Mouse (Mus musculus): ENCODE measurements around the gene Snupn. TPM values are rescaled to one million over a fixed set of nuclear protein-coding genes. Genes with fewer than 3 reads are reported as not detected.

Gene Snupn
- polyA plus RNA-seq, 1 experiment from 2014 or later: 24.6 TPM

DNA sequence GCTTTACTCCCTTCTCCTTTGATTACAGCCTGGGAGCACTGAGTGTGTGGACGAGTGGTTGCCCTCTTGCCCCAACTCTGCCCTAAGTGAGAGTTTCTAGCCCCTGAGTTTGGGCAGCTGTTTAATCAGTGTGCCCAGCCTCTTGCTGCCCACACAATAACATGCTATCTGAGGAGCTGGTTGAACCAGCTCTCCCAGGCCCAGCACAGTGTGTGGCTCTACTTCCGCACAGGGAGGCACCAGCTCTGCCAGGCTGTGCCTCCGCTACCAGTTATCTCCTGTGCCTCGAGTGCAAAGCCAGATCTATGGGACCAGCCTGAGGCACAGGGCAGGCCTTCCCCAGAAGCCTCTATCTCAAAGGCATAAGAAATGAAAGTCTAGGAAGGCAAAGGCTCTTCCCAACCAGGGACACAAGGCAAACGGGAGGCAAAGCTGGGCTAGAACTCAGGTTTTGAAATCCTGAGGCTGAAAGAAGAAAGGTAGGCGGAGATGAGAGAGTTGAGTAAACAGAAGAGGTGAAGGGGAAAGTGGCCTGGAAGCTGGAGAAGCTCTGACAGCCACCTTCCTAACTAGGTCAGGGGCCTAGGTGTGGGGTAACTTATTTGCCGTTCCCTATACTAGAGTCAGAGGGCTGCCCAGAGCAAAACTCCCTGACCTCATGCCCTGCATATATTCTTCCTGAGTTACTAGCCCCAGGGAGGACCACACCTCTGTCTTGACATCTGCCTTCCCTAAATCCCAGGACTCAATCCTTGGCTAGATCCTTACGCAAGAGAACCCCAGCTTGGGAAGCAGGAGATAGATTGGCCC lies 26.6 kb upstream of the Snupn start:
- WGBS: 36% methylated on average over 8 of the region's 8 CpGs
- peak overlapping the region; percentile 36 for H3K9ac ChIP-seq
- no peaks in the 10 kb centered on the region for H3K27me3 ChIP-seq
- H3K36me3 ChIP-seq: peaks cover 22% of the 10 kb centered on the region
- H3K4me3 ChIP-seq: peak overlapping the region; percentile 36
- H3K4me2 ChIP-seq: peak overlapping the region; percentile 76
- peak overlapping the region; percentile 76 for H3K27ac ChIP-seq
- ATAC-seq (ENCODE audit: borderline replicate concordance, extremely low read depth, low FRiP score, low TSS enrichment): no peak
- peaks cover 50% of the 10 kb centered on the region for H3K4me1 ChIP-seq
- no peaks in the 10 kb centered on the region for H3K9me3 ChIP-seq

DNA sequence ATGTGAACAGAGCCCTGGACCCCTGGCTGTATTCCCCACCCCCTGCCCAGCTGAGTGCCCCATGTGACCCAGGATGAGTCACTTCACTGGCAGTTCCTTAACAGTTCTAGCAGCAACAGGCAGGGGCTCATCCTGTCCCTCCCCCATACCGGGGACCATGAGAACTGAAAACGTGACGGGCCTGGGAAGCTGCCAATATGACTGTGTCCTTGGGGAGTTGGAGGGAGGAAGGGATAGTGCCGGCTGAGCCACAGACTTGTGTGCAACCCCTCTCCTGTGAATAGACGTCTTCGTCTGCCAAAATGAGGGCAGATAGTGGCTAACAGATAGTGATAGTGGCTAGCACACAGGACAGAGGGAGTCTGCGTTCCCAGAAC lies 26.0 kb upstream of the Snupn start:
- 6% methylated on average over 7 of the region's 7 CpGs for WGBS
- Histone ChIP-seq H3K9me3 (no peaks in the 10 kb centered on the region), H3K4me2 (peak overlapping the region; percentile 76), H3K36me3 (peaks cover 19% of the 10 kb centered on the region), H3K9ac (peak overlapping the region; percentile 36), H3K4me1 (peaks cover 50% of the 10 kb centered on the region), H3K27me3 (no peaks in the 10 kb centered on the region), H3K4me3 (peak overlapping the region; percentile 36), H3K27ac (peak overlapping the region; percentile 76)
- peak; percentile 69 for ATAC-seq (ENCODE audit: borderline replicate concordance, extremely low read depth, low FRiP score, low TSS enrichment)

DNA sequence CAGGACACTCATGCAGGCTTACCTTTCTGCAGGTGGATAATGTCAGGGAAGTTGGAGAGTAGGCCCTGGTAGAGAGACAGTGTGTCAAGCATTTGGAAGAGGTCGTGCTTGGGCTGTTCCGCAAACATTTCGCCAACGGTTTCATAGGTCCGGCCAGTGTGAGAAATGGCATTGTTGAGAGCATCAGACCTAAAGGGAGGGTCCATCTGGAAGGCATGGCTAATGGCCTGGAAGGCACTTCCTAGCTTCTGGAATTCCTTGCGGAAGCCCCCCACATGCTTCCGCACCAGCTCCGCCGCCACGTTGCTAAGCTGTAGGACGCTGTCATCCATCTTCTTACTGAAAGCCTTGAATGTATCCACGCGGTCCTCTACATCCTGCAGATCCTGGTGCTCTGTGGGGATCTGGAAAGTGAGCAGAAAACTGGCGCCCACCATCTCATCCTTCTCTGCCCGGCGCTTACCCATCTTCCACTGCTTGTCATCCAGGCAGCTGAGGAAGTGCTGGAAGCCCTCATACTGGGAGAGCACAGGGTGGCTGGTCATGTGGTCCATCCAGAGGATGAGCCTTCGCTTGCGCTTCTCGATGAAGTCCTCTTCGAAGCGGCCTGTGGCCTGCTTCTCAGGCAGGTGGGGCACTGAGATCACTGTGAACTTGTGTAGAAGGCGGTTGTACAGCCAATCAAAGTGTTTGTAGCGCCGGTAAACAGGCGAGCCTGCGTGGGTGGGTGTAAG lies 25.2 kb upstream of the Snupn start:
- peak overlapping the region; percentile 76 for H3K27ac ChIP-seq
- peak overlapping the region; percentile 36 for H3K4me3 ChIP-seq
- H3K9ac ChIP-seq: peak overlapping the region; percentile 36
- no peaks in the 10 kb centered on the region for H3K27me3 ChIP-seq
- peaks cover 50% of the 10 kb centered on the region for H3K4me1 ChIP-seq
- no peaks in the 10 kb centered on the region for H3K9me3 ChIP-seq
- WGBS: 62% methylated on average over 26 of the region's 26 CpGs
- H3K36me3 ChIP-seq: peaks cover 14% of the 10 kb centered on the region
- H3K4me2 ChIP-seq: peak overlapping the region; percentile 76
- no peak for ATAC-seq (ENCODE audit: borderline replicate concordance, extremely low read depth, low FRiP score, low TSS enrichment)

DNA sequence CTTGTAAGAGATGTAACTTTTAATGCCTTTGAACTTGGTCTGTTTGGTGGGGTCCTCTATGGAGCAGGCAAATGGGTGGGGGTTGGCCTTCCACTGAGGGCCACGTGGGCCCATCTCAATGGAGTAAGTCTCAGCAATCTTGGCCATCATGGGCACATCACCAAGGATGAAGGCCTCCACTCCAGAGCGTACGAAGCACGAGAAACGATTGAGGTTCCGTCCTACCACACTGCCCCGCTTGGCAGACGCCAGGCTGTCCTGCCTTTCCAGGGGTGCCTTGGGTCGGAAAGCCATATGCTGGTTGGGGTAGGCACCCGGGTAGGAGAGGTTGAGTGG lies 24.7 kb upstream of the Snupn start:
- Histone ChIP-seq H3K9ac (no peak overlapping the region), H3K4me3 (peak overlapping the region; percentile 66), H3K4me1 (peaks cover 50% of the 10 kb centered on the region), H3K4me2 (peak overlapping the region; percentile 76), H3K36me3 (peaks cover 14% of the 10 kb centered on the region), H3K9me3 (no peaks in the 10 kb centered on the region), H3K27me3 (no peaks in the 10 kb centered on the region), H3K27ac (no peak overlapping the region)
- ATAC-seq (ENCODE audit: borderline replicate concordance, extremely low read depth, low FRiP score, low TSS enrichment): no peak
- WGBS: 92% methylated on average over 10 of the region's 10 CpGs

DNA sequence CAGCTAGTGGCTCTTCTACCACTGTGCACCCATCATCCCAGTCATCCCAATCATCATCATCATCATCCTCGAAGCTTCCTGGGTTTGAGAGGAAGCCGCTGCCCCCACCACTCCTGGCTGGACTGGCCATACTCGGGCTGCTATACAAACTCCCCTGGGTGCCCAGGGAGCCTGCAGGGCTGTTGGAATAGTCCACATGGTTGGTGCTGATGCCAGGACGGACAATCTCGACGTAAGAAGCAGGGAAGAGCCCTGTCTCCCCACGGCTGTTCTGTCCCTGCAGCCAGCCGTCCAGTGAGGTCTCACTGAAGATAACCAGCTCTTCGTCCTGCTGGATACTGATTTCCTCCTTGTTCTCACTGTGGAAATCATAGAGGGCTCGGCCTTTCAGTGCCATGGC lies 24.3 kb upstream of the Snupn start:
- WGBS: 67% methylated on average over 10 of the region's 10 CpGs

DNA sequence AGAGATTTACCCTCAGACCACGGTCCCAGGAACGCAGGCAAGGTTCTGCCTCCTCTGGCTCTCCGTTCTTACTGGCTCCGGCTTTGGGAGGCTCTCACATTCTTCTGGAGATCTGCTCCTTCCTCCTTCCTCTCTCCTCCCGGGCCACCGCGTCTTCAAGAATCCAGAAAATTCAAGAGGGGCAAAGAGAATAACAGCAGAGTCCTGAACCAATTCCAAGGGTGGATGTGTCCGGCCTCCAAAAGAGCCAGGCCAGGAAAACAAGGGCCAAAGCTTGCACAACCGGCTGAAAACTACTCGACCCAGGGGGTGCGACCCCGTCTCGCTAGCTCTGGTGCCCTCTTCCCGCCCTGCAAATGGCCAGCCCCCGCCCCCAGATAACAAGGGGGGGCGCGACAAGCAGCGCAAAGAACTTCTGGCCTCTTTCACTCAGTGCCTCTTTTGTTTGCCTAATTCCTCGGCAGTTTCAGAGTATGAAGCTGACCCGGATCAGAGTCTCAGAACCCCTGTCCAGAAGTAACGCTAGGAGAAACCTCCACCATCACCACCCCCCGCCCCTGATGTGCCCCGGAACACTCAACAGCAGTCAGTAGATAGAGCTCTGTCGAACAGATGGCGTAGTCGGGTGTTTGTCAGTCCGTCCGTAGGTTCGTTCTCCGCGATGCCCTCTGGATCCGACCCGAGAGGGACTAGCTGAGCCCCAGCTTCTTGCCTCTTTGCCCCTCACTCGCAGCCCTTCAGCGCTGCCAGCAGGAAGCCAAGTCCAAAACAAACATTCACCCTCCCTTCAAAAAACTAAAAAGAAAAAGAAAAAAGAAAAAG lies 23.3 kb upstream of the Snupn start:
- no peaks in the 10 kb centered on the region for H3K9me3 ChIP-seq
- peaks cover 50% of the 10 kb centered on the region for H3K4me1 ChIP-seq
- peak; percentile 9; the same call in 1 of the 2 replicates for ATAC-seq (ENCODE audit: borderline replicate concordance, extremely low read depth, low FRiP score, low TSS enrichment)
- peak overlapping the region; percentile 81 for H3K9ac ChIP-seq
- H3K27me3 ChIP-seq: no peaks in the 10 kb centered on the region
- H3K27ac ChIP-seq: peak overlapping the region; percentile 99
- H3K4me2 ChIP-seq: peak overlapping the region; percentile 76
- H3K36me3 ChIP-seq: peaks cover under 1% of the 10 kb centered on the region; the same call in 1 of the 2 replicates
- under 1% methylated on average over 35 of the region's 35 CpGs for WGBS
- peak overlapping the region; percentile 66 for H3K4me3 ChIP-seq

More for the DNA sequence above, 24.3 kb upstream of the Snupn start:
- H3K9ac ChIP-seq: 0 out of 2 replicates have a peak overlapping the region, but pooled peaks have one; percentile 81
- ATAC-seq (ENCODE audit: borderline replicate concordance, extremely low read depth, low FRiP score, low TSS enrichment): no peak
- no peaks in the 10 kb centered on the region for H3K9me3 ChIP-seq
- H3K4me3 ChIP-seq: peak overlapping the region; percentile 66
- H3K27me3 ChIP-seq: no peaks in the 10 kb centered on the region
- H3K4me2 ChIP-seq: peak overlapping the region; percentile 76
- H3K27ac ChIP-seq: peak overlapping the region; percentile 99
- peaks cover 10% of the 10 kb centered on the region for H3K36me3 ChIP-seq
- H3K4me1 ChIP-seq: peaks cover 50% of the 10 kb centered on the region

DNA sequence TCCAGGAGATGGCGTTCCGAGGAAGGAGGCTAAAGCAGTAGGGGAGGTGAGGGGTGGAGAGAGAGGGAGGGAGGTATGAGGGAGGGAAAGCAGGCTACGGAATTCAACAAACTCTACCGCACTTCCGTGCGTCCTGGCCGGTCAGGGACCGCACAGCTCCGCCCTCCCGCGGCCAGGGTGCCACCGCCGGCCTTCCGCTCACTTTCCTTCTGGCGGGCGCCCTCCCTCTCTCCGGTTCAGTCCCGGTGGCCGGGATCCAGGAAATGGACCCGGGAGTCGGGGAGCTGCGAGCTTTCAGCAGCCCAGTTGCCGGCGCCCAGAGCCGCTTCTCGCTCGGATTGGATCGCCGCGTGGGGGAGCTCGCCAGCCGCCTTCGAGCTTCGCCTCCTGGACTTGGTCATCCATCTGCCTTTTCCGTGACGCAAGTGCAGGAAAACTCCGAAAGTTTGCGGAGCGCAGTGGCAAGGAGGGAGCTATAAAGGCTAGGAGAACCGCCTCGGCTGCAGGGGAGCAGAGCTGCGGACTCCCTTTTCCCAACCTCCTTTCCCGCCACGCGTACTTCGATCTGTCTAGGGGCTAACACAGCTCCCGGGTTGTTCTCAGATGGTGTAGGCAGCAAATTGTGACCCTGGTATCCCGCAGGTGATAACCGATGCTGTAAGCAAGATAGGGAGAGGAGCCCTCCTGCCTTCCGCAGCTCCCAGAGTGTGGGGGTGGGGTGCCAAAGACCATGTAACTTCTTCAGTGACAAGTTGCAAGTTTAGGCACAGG lies 22.5 kb upstream of the Snupn start, which contains the start of gene Snx33:
Gene Snx33 (minus strand): TSS at position 331 of the 771 bp plus-strand sequence.
- under 1% methylated on average over 49 of the region's 50 CpGs for WGBS
- peak within 1 kb of the TSS; percentile 76 for H3K4me2 ChIP-seq
- H3K36me3 ChIP-seq: no peaks in the 10 kb centered on the region
- H3K27ac ChIP-seq: peak within 1 kb of the TSS; percentile 99
- H3K27me3 ChIP-seq: no peaks in the 10 kb centered on the region
- no peaks in the 10 kb centered on the region for H3K9me3 ChIP-seq
- H3K4me3 ChIP-seq: peak within 1 kb of the TSS; percentile 66
- peak; percentile 82 for ATAC-seq (ENCODE audit: borderline replicate concordance, extremely low read depth, low FRiP score, low TSS enrichment)
- peak within 1 kb of the TSS; percentile 81 for H3K9ac ChIP-seq
- H3K4me1 ChIP-seq: peaks cover 44% of the 10 kb centered on the region

DNA sequence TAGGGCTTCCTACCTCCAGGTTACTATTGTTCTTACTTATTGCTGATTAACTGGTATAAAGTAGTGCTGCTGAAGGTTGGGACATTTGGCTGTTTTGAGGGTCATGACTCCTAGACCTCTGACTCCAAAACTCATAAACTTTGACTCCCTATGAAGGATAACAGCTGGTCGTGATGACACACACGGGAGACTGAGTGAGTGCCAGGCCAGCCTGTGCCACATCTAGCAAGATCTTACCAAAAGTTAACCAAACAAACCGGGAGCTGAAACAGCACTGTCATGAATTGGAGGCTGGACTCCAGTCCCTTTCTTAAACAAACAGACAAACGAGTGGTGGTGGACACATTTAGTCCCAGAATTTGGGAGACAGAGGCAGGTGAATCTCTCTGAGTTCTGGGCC lies 21.2 kb upstream of the Snupn start:
- no peaks in the 10 kb centered on the region for H3K36me3 ChIP-seq
- H3K9ac ChIP-seq: no peak overlapping the region
- no peaks in the 10 kb centered on the region for H3K27me3 ChIP-seq
- no peak overlapping the region for H3K4me2 ChIP-seq
- no peak for ATAC-seq (ENCODE audit: borderline replicate concordance, extremely low read depth, low FRiP score, low TSS enrichment)
- H3K4me1 ChIP-seq: peaks cover 31% of the 10 kb centered on the region
- WGBS: 15% methylated on average over 4 of the region's 4 CpGs
- H3K9me3 ChIP-seq: no peaks in the 10 kb centered on the region
- H3K4me3 ChIP-seq: no peak overlapping the region
- no peak overlapping the region for H3K27ac ChIP-seq

DNA sequence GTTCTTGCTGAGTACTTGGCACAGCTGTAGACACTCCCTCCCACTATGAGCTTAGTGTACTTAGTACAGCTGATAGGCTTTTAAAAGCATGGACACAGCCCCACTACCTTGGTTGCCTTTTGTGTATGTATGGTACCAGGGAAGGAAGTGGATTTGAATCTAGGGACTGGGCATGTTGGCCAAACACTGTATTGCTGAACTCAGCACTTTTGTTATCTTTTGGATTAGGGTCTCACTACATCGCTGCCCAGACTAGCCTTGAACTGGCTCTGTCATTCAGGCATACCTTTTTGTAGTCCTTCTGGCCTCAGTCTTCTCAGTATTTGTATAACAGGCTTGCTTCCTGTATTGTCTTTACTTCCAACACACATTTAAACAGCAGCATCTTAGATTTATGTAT lies 20.1 kb upstream of the Snupn start:
- Histone ChIP-seq H3K4me2 (no peak overlapping the region), H3K27me3 (no peaks in the 10 kb centered on the region), H3K36me3 (no peaks in the 10 kb centered on the region), H3K27ac (no peak overlapping the region), H3K4me1 (peaks cover 20% of the 10 kb centered on the region), H3K9me3 (no peaks in the 10 kb centered on the region), H3K4me3 (no peak overlapping the region), H3K9ac (no peak overlapping the region)
- WGBS: 56% methylated on average over 1 of the region's 1 CpGs
- ATAC-seq (ENCODE audit: borderline replicate concordance, extremely low read depth, low FRiP score, low TSS enrichment): no peak

DNA sequence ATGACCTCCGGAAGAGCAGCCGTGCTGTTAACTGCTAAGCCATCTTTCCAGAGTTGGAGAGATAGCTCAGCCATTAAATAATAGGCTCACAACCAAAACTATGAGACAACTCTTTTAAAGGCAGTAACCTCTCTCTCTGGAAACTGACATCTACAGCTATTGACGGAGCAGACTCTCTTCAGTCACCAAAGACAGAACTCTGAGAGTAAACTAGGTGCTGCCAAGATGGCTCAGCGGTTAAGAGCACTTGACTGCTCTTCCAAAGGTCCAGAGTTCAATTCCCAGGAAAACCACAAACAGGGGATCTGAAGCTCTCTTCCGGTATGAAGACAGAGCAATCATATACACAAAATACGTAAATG lies 13.8 kb upstream of the Snupn start:
- H3K4me2 ChIP-seq: peak overlapping the region; percentile 75
- peak overlapping the region; percentile 97 for H3K4me3 ChIP-seq
- H3K27me3 ChIP-seq: no peaks in the 10 kb centered on the region
- no peak for ATAC-seq (ENCODE audit: borderline replicate concordance, extremely low read depth, low FRiP score, low TSS enrichment)
- no peaks in the 10 kb centered on the region for H3K9me3 ChIP-seq
- peak overlapping the region; percentile 40; the same call in 1 of the 2 replicates for H3K27ac ChIP-seq
- no peaks in the 10 kb centered on the region for H3K36me3 ChIP-seq
- H3K4me1 ChIP-seq: peaks cover 15% of the 10 kb centered on the region
- 0 out of 2 replicates have a peak overlapping the region, but pooled peaks have one; percentile 15 for H3K9ac ChIP-seq
- WGBS: 13% methylated on average over 6 of the region's 6 CpGs

Data from lung, embryonic 15.5 days (tissue).